Mouse (Mus musculus): ENCODE results near the gene Blzf1.

DNA sequence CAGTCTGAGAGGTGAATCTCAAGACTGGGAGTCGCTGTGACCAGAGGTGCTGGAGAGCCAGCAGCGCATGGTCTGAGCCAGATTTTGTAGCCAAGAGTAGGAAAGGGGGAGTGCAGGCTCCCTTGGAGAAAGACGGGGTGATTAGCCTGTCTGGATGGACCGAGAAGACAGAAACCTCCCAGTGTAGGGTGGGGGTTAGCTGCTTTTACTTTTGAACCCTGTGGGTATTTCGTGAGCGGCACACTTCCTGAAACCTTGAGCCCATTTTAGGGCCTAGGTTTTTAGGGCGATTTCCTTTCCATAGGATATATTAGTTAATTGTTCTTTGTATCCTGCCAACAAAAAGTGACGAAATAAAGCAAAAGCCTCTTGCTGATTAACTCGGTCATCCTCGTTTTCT, 59.3 kb downstream of the Blzf1 start:
- TF ChIP-seq CTCF (IDR thresholded peaks at IDR 0.05; ENCODE audit: borderline replicate concordance, insufficient read depth, low read depth, low read length) (no peak), POLR2A (IDR thresholded peaks at IDR 0.05; ENCODE audit: borderline replicate concordance, insufficient read depth, low read length) (no peak)

All from cerebellum, adult 2 months (tissue).